9 mouse cellular contexts compared by ENCODE assay signal in the genomic region with DNA sequence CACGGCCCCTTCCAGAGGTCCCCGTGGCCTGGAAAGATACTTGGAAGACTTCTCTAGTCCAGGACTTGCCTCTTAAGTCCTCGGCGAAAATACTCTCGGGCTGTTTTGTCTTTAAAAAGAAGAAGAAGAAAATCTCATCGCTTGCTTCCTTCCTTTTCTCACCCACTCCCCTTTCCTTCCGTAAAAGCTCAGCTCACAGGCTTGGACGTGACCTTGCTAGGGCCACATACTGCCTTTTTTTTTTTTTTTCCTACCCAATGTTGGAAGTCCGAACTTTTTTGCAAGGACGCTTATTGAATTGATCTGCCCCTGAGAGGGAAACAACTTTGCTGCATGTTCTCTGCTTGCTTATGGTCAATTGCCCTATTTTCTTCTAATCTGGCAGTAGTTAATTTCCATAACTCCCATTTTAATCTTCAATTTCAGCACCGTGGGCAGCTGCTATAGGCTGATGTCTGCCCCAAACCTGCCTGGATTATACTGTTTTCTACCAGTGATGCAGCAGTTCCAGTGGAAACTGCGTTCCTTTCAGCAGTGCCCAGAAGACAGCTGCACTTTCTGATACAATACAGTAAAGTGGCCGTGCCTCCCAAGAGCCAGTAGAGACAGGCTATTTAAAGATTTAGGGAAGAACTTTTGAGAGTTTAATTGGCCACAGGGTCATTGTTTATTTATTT. TPM values are rescaled to one million over a fixed set of nuclear protein-coding genes. Genes with fewer than 3 reads are reported as not detected.
DNase-seq lines count a peak whose midpoint lies in the region; ATAC-seq and TF ChIP-seq lines count a peak whose summit lies in the region.
"Had no signal": no experiment of that assay in that cellular context is flagged by ENCODE, and none has a peak within 500 bp of the region (broad histone marks: within the 10 kb centered on the region; RNA-seq: fewer than 3 reads in every experiment).

No protein-coding gene starts in this region.

- peak overlapping the region; percentile 89 for H3K4me3 ChIP-seq in heart, embryonic 13.5 days
- peak overlapping the region; percentile 93 for H3K4me3 ChIP-seq in liver, adult 2 months (ENCODE audit: insufficient read depth, low read depth, low read length)
- peak overlapping the region; percentile 92 for H3K4me3 ChIP-seq in olfactory bulb, adult 2 months (ENCODE audit: insufficient read depth, low read depth, low read length)

- under 1% methylated on average over 13 of the region's 13 CpGs for WGBS in heart, embryonic 13.5 days
- WGBS in liver, adult 2 months, result under 1% methylated on average over 13 of the region's 13 CpGs
- WGBS in olfactory bulb, adult 2 months, result under 1% methylated on average over 13 of the region's 13 CpGs

- no peak for ATAC-seq in heart, embryonic 13.5 days (ENCODE audit: extremely low read depth, insufficient number of reproducible peaks, low FRiP score, low TSS enrichment)

- H3K27me3 ChIP-seq in heart, embryonic 13.5 days (replicated peaks), result no peaks in the 10 kb centered on the region
- H3K27me3 ChIP-seq in liver, adult 2 months (ENCODE audit: control insufficient read depth, insufficient read depth, low read length), result no peaks in the 10 kb centered on the region

- no peak for TF ChIP-seq CTCF in liver, adult 2 months (IDR thresholded peaks at IDR 0.05; ENCODE audit: low read depth, low read length)
- no peak for TF ChIP-seq CTCF in olfactory bulb, adult 2 months (IDR thresholded peaks at IDR 0.05; ENCODE audit: insufficient read depth, low read depth, low read length)

- peak overlapping the region; percentile 96 for H3K27ac ChIP-seq in heart, embryonic 13.5 days (replicated peaks)
- H3K27ac ChIP-seq in liver, adult 2 months (replicated peaks; ENCODE audit: insufficient read depth, low read depth, low read length), result peak overlapping the region; percentile 99
- peak overlapping the region; percentile 63 for H3K27ac ChIP-seq in olfactory bulb, adult 2 months (ENCODE audit: insufficient read depth, low read depth, low read length)

- no peaks in the 10 kb centered on the region for H3K9me3 ChIP-seq in heart, embryonic 13.5 days

- TF ChIP-seq POLR2A in liver, adult 2 months (IDR thresholded peaks at IDR 0.05; ENCODE audit: extremely low read depth, insufficient read depth, low read length), result no peak
- TF ChIP-seq POLR2A in olfactory bulb, adult 2 months (IDR thresholded peaks at IDR 0.05; ENCODE audit: insufficient read depth, low read depth, low read length), result no peak

- H3K4me1 ChIP-seq in heart, embryonic 13.5 days, result peaks cover 20% of the 10 kb centered on the region
- peaks cover 9% of the 10 kb centered on the region; the same call in 1 of the 2 replicates for H3K4me1 ChIP-seq in liver, adult 2 months (ENCODE audit: control insufficient read depth, insufficient read depth, low read length)
- H3K4me1 ChIP-seq in olfactory bulb, adult 2 months (ENCODE audit: control insufficient read depth, insufficient read depth, low read length), result no peaks in the 10 kb centered on the region

- H3K9ac ChIP-seq in heart, embryonic 13.5 days, result peak overlapping the region; percentile 85
- H3K9ac ChIP-seq in liver, adult 2 months (ENCODE audit: low read depth, low read length), result peak overlapping the region; percentile 95

- H3K79me2 ChIP-seq in liver, adult 2 months (ENCODE audit: control insufficient read depth, insufficient read depth, low read length), result peaks cover 2% of the 10 kb centered on the region; the same call in 1 of the 2 replicates

- H3K36me3 ChIP-seq in heart, embryonic 13.5 days, result no peaks in the 10 kb centered on the region
- no peaks in the 10 kb centered on the region for H3K36me3 ChIP-seq in liver, adult 2 months (ENCODE audit: control insufficient read depth, insufficient read depth, low read length)

- DNase-seq in heart, adult 11 months, result no peak
- DNase-seq in NIH3T3 (ENCODE audit: low read depth), result peak; percentile 64
- peak; percentile 19 for DNase-seq in forelimb bud, embryonic 11.5 days (ENCODE audit: low read depth, low spot score)
- peak; percentile 63 for DNase-seq in liver, adult 2 months (ENCODE audit: extremely low read depth, low read depth, low spot score)
- no peak for DNase-seq in layer of hippocampus, postnatal 36 days
- DNase-seq in spleen, postnatal 14 days (ENCODE audit: low spot score in 2 of 2), result no peak

- peak overlapping the region; percentile 79 for H3K4me2 ChIP-seq in heart, embryonic 13.5 days

RNA-seq across cellular contexts. Expression of gene Rnf13, which starts 0.7 kb away (rescaled TPM):
- 56.2 and 63.3 TPM in 2 replicates for polyA plus RNA-seq in heart, embryonic 13.5 days (2015; fragmentation: Nextera tagmentation; extraction: Ambion mirVana)
- 193 and 201 TPM in 2 replicates for total RNA-seq in liver, adult 2 months (2014; rRNA removed)
- 127 and 144 TPM in 2 replicates for polyA plus RNA-seq in liver, adult 2 months (2012; rRNA removed)
- polyA plus RNA-seq in olfactory bulb, adult 2 months (2012; ENCODE audit: insufficient read depth, insufficient read length, low replicate concordance, missing spikeins), result 403 TPM in 1 of 2 replicates, not detected in the other
- total RNA-seq in layer of hippocampus, postnatal 36 days (2021), result 10 to 100 TPM; 90.3 to 92.1 TPM

RNA-seq across cellular contexts. Expression of gene Ankub1, which starts 44.0 kb away (rescaled TPM):
- polyA plus RNA-seq in heart, embryonic 13.5 days (2015; fragmentation: Nextera tagmentation; extraction: Ambion mirVana), result not detected in 2 replicates
- total RNA-seq in liver, adult 2 months (2014; rRNA removed), result 0.18 and 0.34 TPM in 2 replicates
- polyA plus RNA-seq in liver, adult 2 months (2012; rRNA removed), result 0.12 and 0.14 TPM in 2 replicates
- polyA plus RNA-seq in olfactory bulb, adult 2 months (2012; ENCODE audit: insufficient read depth, insufficient read length, low replicate concordance, missing spikeins), result not detected in 2 replicates
- total RNA-seq in layer of hippocampus, postnatal 36 days (2021), result 1 to 10 TPM; 1.9 to 2.1 TPM
- polyA plus RNA-seq: gonadal fat pad, adult 2 months had no signal

Comparison
In these comparisons a context has a peak if more than half of its experiments do, and no peak if none do; other contexts are left out.
1. DNase-seq: peak in NIH3T3 (single experiment), forelimb bud, embryonic 11.5 days (single experiment) and liver, adult 2 months (single experiment); none in heart, adult 11 months (single experiment), layer of hippocampus, postnatal 36 days (0 of 2) and spleen, postnatal 14 days (0 of 2).
2. Peak in every context shown above with its lines, with median percentiles within 50 percentile points of each other: H3K27ac ChIP-seq and H3K4me3 ChIP-seq.